Mouse (Mus musculus) layer of hippocampus, adult 11-12 months (tissue): Measurements from ENCODE around the gene Crygc.

ENCODE experiments used
- DNase-seq: peaks from one replicate; pipeline ENCODE4 v3.0.0; 2022; ENCODE audit warnings: low spot score

Crygc gene

GRCm38 (mm10) chr1:65073589-65073988, at the start of gene Crygc:
TSS of gene Crygc (minus strand) at chr1:65073689.
- no peak for DNase-seq

- DNase-seq, result peak; percentile 43
Observed at GRCm38 (mm10) chr1:65122574-65123372, 49.3 kb upstream of the Crygc start, which contains the start of gene D630023F18Rik. TSS of gene D630023F18Rik (minus strand) at chr1:65123214.

- no peak for DNase-seq
Observed at GRCm38 (mm10) chr1:65119438-65119837, 45.9 kb upstream of the Crygc start, which contains the start of gene Gm28845. TSS of gene Gm28845 (minus strand) at chr1:65119558.

- DNase-seq, result no peak
Observed at GRCm38 (mm10) chr1:65118150-65118913, 44.8 kb upstream of the Crygc start.

GRCm38 (mm10) chr1:65113536-65114172, 40.2 kb upstream of the Crygc start:
- DNase-seq, result no peak

- DNase-seq, result no peak
Observed at GRCm38 (mm10) chr1:65112807-65113196, 39.3 kb upstream of the Crygc start.

GRCm38 (mm10) chr1:65112031-65112806, 38.7 kb upstream of the Crygc start:
- DNase-seq, result peak; percentile 78

- no peak for DNase-seq
Observed at GRCm38 (mm10) chr1:65109756-65110435, 36.4 kb upstream of the Crygc start.

GRCm38 (mm10) chr1:65109196-65109595, 35.7 kb upstream of the Crygc start:
- DNase-seq, result no peak

- DNase-seq, result no peak
Observed at GRCm38 (mm10) chr1:65107654-65108279, 34.3 kb upstream of the Crygc start.

GRCm38 (mm10) chr1:65103273-65103672, 29.8 kb upstream of the Crygc start, which contains the start of gene Cryga:
TSS of gene Cryga (minus strand) at chr1:65103373.
- no peak for DNase-seq

- DNase-seq, result no peak
Observed at GRCm38 (mm10) chr1:65096953-65097352, 23.5 kb upstream of the Crygc start.

GRCm38 (mm10) chr1:65091566-65091965, 18.1 kb upstream of the Crygc start:
- no peak for DNase-seq

- peak; percentile 8 for DNase-seq
Observed at GRCm38 (mm10) chr1:65090370-65090769, 16.9 kb upstream of the Crygc start.

GRCm38 (mm10) chr1:65088567-65089356, 15.3 kb upstream of the Crygc start:
- no peak for DNase-seq

GRCm38 (mm10) chr1:65082188-65082587, 8.7 kb upstream of the Crygc start, which contains the start of gene Crygb:
TSS of gene Crygb (minus strand) at chr1:65082288.
- DNase-seq, result no peak

GRCm38 (mm10) chr1:65075607-65076006, 2.1 kb upstream of the Crygc start:
- no peak for DNase-seq

GRCm38 (mm10) chr1:65067842-65068241, 5.6 kb downstream of the Crygc start:
- DNase-seq, result no peak

GRCm38 (mm10) chr1:65064201-65064600, 9.3 kb downstream of the Crygc start:
- DNase-seq, result no peak

- no peak for DNase-seq
Observed at GRCm38 (mm10) chr1:65063352-65063751, 10.1 kb downstream of the Crygc start, which contains the start of gene Crygd. TSS of gene Crygd (minus strand) at chr1:65063452.
